Mouse (Mus musculus): ENCODE measurements around the gene Pitpnm1. TPM values are rescaled to one million over a fixed set of nuclear protein-coding genes. Genes with fewer than 3 reads are reported as not detected.

Pitpnm1 gene
- polyA plus RNA-seq, 1 experiment from 2014 or later: 9.2 TPM

GRCm38 (mm10) chr19:4094348-4094747 lies 5.5 kb upstream of the Pitpnm1 start:
- Histone ChIP-seq H3K4me2 (replicated peaks; ENCODE audit: low read depth, low read length) (no peak overlapping the region), H3K4me3 (ENCODE audit: low read depth, low read length) (no peak overlapping the region), H3K27ac (ENCODE audit: low read length) (no peak overlapping the region), H3K36me3 (ENCODE audit: control insufficient read depth, insufficient read depth, low read length) (no peaks in the 10 kb centered on the region), H3K9me3 (ENCODE audit: control insufficient read depth, low read depth, low read length) (no peaks in the 10 kb centered on the region), H3K27me3 (ENCODE audit: control insufficient read depth, insufficient read depth, low read length) (no peaks in the 10 kb centered on the region), H3K4me1 (ENCODE audit: control insufficient read depth, insufficient read depth, low read length) (peaks cover 14% of the 10 kb centered on the region), H3K9ac (replicated peaks; ENCODE audit: low read depth, low read length) (no peak overlapping the region)
- 75% methylated on average over 3 of the region's 3 CpGs for WGBS
- ATAC-seq (ENCODE audit: insufficient number of reproducible peaks, insufficient read depth, low FRiP score, low read depth): no peak

GRCm38 (mm10) chr19:4094774-4095303 lies 5.0 kb upstream of the Pitpnm1 start:
- 76% methylated on average over 5 of the region's 5 CpGs for WGBS
- no peak for ATAC-seq (ENCODE audit: insufficient number of reproducible peaks, insufficient read depth, low FRiP score, low read depth)

GRCm38 (mm10) chr19:4095802-4096201 lies 4.0 kb upstream of the Pitpnm1 start:
- H3K4me3 ChIP-seq (ENCODE audit: low read depth, low read length): no peak overlapping the region

More at GRCm38 (mm10) chr19:4094774-4095303, 5.0 kb upstream of the Pitpnm1 start:
- no peaks in the 10 kb centered on the region for H3K36me3 ChIP-seq (ENCODE audit: control insufficient read depth, insufficient read depth, low read length)
- no peak overlapping the region for H3K27ac ChIP-seq (ENCODE audit: low read length)
- no peaks in the 10 kb centered on the region for H3K9me3 ChIP-seq (ENCODE audit: control insufficient read depth, low read depth, low read length)
- no peak overlapping the region for H3K4me3 ChIP-seq (ENCODE audit: low read depth, low read length)
- no peak overlapping the region for H3K9ac ChIP-seq (replicated peaks; ENCODE audit: low read depth, low read length)
- peaks cover 19% of the 10 kb centered on the region for H3K4me1 ChIP-seq (ENCODE audit: control insufficient read depth, insufficient read depth, low read length)
- no peak overlapping the region for H3K4me2 ChIP-seq (replicated peaks; ENCODE audit: low read depth, low read length)
- no peaks in the 10 kb centered on the region for H3K27me3 ChIP-seq (ENCODE audit: control insufficient read depth, insufficient read depth, low read length)

GRCm38 (mm10) chr19:4096642-4097440 lies 3.0 kb upstream of the Pitpnm1 start, which contains the start of gene Cdk2ap2:
TSS of gene Cdk2ap2 (plus strand) at chr19:4097182.
- peak within 1 kb of the TSS; percentile 55 for H3K4me2 ChIP-seq (replicated peaks; ENCODE audit: low read depth, low read length)
- H3K4me1 ChIP-seq (ENCODE audit: control insufficient read depth, insufficient read depth, low read length): peaks cover 25% of the 10 kb centered on the region
- peak within 1 kb of the TSS; percentile 49 for H3K4me3 ChIP-seq (ENCODE audit: low read depth, low read length)
- peak; percentile 91 for ATAC-seq (ENCODE audit: insufficient number of reproducible peaks, insufficient read depth, low FRiP score, low read depth)
- under 1% methylated on average over 65 of the region's 65 CpGs for WGBS
- H3K9me3 ChIP-seq (ENCODE audit: control insufficient read depth, low read depth, low read length): no peaks in the 10 kb centered on the region
- peak within 1 kb of the TSS; percentile 76 for H3K27ac ChIP-seq (ENCODE audit: low read length)
- peaks cover 10% of the 10 kb centered on the region; the same call in 1 of the 2 replicates for H3K27me3 ChIP-seq (ENCODE audit: control insufficient read depth, insufficient read depth, low read length)
- H3K36me3 ChIP-seq (ENCODE audit: control insufficient read depth, insufficient read depth, low read length): no peaks in the 10 kb centered on the region
- H3K9ac ChIP-seq (replicated peaks; ENCODE audit: low read depth, low read length): 0 out of 2 replicates have a peak within 1 kb of the TSS, but pooled peaks have one; percentile 29

More at GRCm38 (mm10) chr19:4095802-4096201, 4.0 kb upstream of the Pitpnm1 start:
- H3K36me3 ChIP-seq (ENCODE audit: control insufficient read depth, insufficient read depth, low read length): no peaks in the 10 kb centered on the region
- H3K4me2 ChIP-seq (replicated peaks; ENCODE audit: low read depth, low read length): no peak overlapping the region; the same call in 1 of the 2 replicates
- H3K27me3 ChIP-seq (ENCODE audit: control insufficient read depth, insufficient read depth, low read length): peaks cover 3% of the 10 kb centered on the region; the same call in 1 of the 2 replicates
- H3K4me1 ChIP-seq (ENCODE audit: control insufficient read depth, insufficient read depth, low read length): peaks cover 20% of the 10 kb centered on the region
- no peaks in the 10 kb centered on the region for H3K9me3 ChIP-seq (ENCODE audit: control insufficient read depth, low read depth, low read length)
- ATAC-seq (ENCODE audit: insufficient number of reproducible peaks, insufficient read depth, low FRiP score, low read depth): no peak
- H3K27ac ChIP-seq (ENCODE audit: low read length): no peak overlapping the region
- no peak overlapping the region for H3K9ac ChIP-seq (replicated peaks; ENCODE audit: low read depth, low read length)
- WGBS: 68% methylated on average over 3 of the region's 3 CpGs

DNA sequence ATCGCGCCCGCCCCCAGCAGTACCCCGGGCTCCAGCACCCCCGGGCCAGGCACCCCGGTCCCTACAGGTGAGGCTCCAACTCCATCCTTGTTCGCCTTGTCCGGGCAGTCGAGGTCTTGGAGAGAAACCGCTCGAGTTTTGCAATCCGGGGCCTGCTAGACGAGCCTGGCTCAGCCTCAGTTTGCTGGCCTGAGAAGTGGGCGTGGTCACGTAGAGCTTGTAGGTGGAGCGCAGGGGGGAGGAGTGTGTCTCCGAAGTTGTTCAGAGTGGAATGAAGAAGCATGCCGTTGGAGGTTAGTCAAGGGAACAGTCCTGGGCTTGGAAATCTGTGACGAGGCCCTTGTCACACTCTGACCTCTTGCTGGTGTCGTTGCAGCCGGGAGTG lies 2.4 kb upstream of the Pitpnm1 start:
- no peaks in the 10 kb centered on the region for H3K36me3 ChIP-seq (ENCODE audit: control insufficient read depth, insufficient read depth, low read length)
- peak overlapping the region; percentile 49 for H3K4me3 ChIP-seq (ENCODE audit: low read depth, low read length)
- H3K4me2 ChIP-seq (replicated peaks; ENCODE audit: low read depth, low read length): peak overlapping the region; percentile 55
- 0 out of 2 replicates have a peak, but pooled peaks have one; percentile 4 for ATAC-seq (ENCODE audit: insufficient number of reproducible peaks, insufficient read depth, low FRiP score, low read depth)
- no peaks in the 10 kb centered on the region for H3K9me3 ChIP-seq (ENCODE audit: control insufficient read depth, low read depth, low read length)
- peaks cover 11% of the 10 kb centered on the region; the same call in 1 of the 2 replicates for H3K27me3 ChIP-seq (ENCODE audit: control insufficient read depth, insufficient read depth, low read length)
- peaks cover 25% of the 10 kb centered on the region for H3K4me1 ChIP-seq (ENCODE audit: control insufficient read depth, insufficient read depth, low read length)
- WGBS: under 1% methylated on average over 21 of the region's 21 CpGs
- H3K27ac ChIP-seq (ENCODE audit: low read length): peak overlapping the region; percentile 76; the same call in 1 of the 2 replicates
- H3K9ac ChIP-seq (replicated peaks; ENCODE audit: low read depth, low read length): 0 out of 2 replicates have a peak overlapping the region, but pooled peaks have one; percentile 29

GRCm38 (mm10) chr19:4098426-4098825 lies 1.4 kb upstream of the Pitpnm1 start:
- H3K9ac ChIP-seq (replicated peaks; ENCODE audit: low read depth, low read length): no peak overlapping the region
- H3K27ac ChIP-seq (ENCODE audit: low read length): no peak overlapping the region
- no peaks in the 10 kb centered on the region for H3K36me3 ChIP-seq (ENCODE audit: control insufficient read depth, insufficient read depth, low read length)
- no peak for ATAC-seq (ENCODE audit: insufficient number of reproducible peaks, insufficient read depth, low FRiP score, low read depth)
- peaks cover 11% of the 10 kb centered on the region; the same call in 1 of the 2 replicates for H3K27me3 ChIP-seq (ENCODE audit: control insufficient read depth, insufficient read depth, low read length)
- H3K9me3 ChIP-seq (ENCODE audit: control insufficient read depth, low read depth, low read length): no peaks in the 10 kb centered on the region
- 87% methylated on average over 13 of the region's 13 CpGs for WGBS
- no peak overlapping the region for H3K4me2 ChIP-seq (replicated peaks; ENCODE audit: low read depth, low read length)
- peaks cover 25% of the 10 kb centered on the region for H3K4me1 ChIP-seq (ENCODE audit: control insufficient read depth, insufficient read depth, low read length)
- H3K4me3 ChIP-seq (ENCODE audit: low read depth, low read length): no peak overlapping the region

DNA sequence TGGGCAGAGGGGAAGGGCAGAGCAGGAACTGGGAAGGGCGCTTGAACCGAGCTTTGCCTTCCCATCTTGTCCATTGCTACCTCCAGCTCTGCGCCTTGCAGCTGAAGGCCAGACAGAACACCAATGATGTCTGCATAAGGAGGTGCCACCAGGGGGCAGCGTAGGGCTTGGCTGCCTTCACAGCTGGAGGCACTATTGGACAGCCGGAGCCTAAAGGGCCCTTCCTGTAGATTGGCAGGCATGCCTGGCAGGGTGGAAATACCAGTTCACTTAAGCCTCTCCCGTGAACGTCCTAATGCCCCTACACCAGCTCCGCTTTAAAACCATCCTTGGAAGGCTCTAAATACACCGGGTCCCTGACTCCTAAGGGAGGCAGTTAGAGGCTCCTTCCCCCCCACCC lies 742 bp upstream of the Pitpnm1 start:
- Histone ChIP-seq H3K4me2 (replicated peaks; ENCODE audit: low read depth, low read length) (peak overlapping the region; percentile 91; the same call in 1 of the 2 replicates), H3K4me1 (ENCODE audit: control insufficient read depth, insufficient read depth, low read length) (peaks cover 25% of the 10 kb centered on the region), H3K9me3 (ENCODE audit: control insufficient read depth, low read depth, low read length) (no peaks in the 10 kb centered on the region), H3K27me3 (ENCODE audit: control insufficient read depth, insufficient read depth, low read length) (peaks cover 11% of the 10 kb centered on the region; the same call in 1 of the 2 replicates), H3K36me3 (ENCODE audit: control insufficient read depth, insufficient read depth, low read length) (no peaks in the 10 kb centered on the region), H3K9ac (replicated peaks; ENCODE audit: low read depth, low read length) (no peak overlapping the region), H3K27ac (ENCODE audit: low read length) (no peak overlapping the region), H3K4me3 (ENCODE audit: low read depth, low read length) (no peak overlapping the region)
- ATAC-seq (ENCODE audit: insufficient number of reproducible peaks, insufficient read depth, low FRiP score, low read depth): no peak
- whole genome bisulfite sequencing: 13% methylated on average over 9 of the region's 9 CpGs

- no peaks in the 10 kb centered on the region for H3K9me3 ChIP-seq (ENCODE audit: control insufficient read depth, low read depth, low read length)
- no peak overlapping the region for H3K27ac ChIP-seq (ENCODE audit: low read length)
- WGBS: under 1% methylated on average over 52 of the region's 52 CpGs
- H3K4me2 ChIP-seq (replicated peaks; ENCODE audit: low read depth, low read length): peak overlapping the region; percentile 91
- ATAC-seq (ENCODE audit: insufficient number of reproducible peaks, insufficient read depth, low FRiP score, low read depth): no peak
- peaks cover 25% of the 10 kb centered on the region for H3K4me1 ChIP-seq (ENCODE audit: control insufficient read depth, insufficient read depth, low read length)
- H3K4me3 ChIP-seq (ENCODE audit: low read depth, low read length): peak overlapping the region; percentile 43
- peaks cover 11% of the 10 kb centered on the region; the same call in 1 of the 2 replicates for H3K27me3 ChIP-seq (ENCODE audit: control insufficient read depth, insufficient read depth, low read length)
- peak overlapping the region; percentile 29; the same call in 1 of the 2 replicates for H3K9ac ChIP-seq (replicated peaks; ENCODE audit: low read depth, low read length)
- no peaks in the 10 kb centered on the region for H3K36me3 ChIP-seq (ENCODE audit: control insufficient read depth, insufficient read depth, low read length)
Observed at GRCm38 (mm10) chr19:4100718-4101261, 992 bp downstream of the Pitpnm1 start.
